Mouse (Mus musculus): Measurements from ENCODE around the gene Gm12184. TPM values are rescaled to one million over a fixed set of nuclear protein-coding genes. Genes with fewer than 3 reads are reported as not detected.

The Gm12184 gene
- polyA plus RNA-seq, 1 experiment from 2014 or later = 4.5 TPM

- no peak overlapping the region for H3K27ac ChIP-seq (ENCODE audit: low read length)
- no peaks in the 10 kb centered on the region for H3K27me3 ChIP-seq (ENCODE audit: control insufficient read depth, insufficient read depth, low read length)
- H3K9ac ChIP-seq (replicated peaks; ENCODE audit: low read depth, low read length) = 0 out of 2 replicates have a peak overlapping the region, but pooled peaks have one; percentile 21
- peak; percentile 70; the same call in 1 of the 2 replicates for ATAC-seq (ENCODE audit: insufficient number of reproducible peaks, insufficient read depth, low FRiP score, low read depth)
- H3K36me3 ChIP-seq (ENCODE audit: control insufficient read depth, insufficient read depth, low read length) = no peaks in the 10 kb centered on the region
- peak overlapping the region; percentile 47 for H3K4me2 ChIP-seq (replicated peaks; ENCODE audit: low read depth, low read length)
- H3K9me3 ChIP-seq (ENCODE audit: control insufficient read depth, low read depth, low read length) = no peaks in the 10 kb centered on the region
- H3K4me1 ChIP-seq (ENCODE audit: control insufficient read depth, insufficient read depth, low read length) = no peaks in the 10 kb centered on the region
- H3K4me3 ChIP-seq (ENCODE audit: low read depth, low read length) = peak overlapping the region; percentile 33; the same call in 1 of the 2 replicates
- 51% methylated on average over 10 of the region's 10 CpGs for WGBS
Observed at GRCm38 (mm10) chr11:48787455-48788211, 38.8 kb downstream of the Gm12184 start.

DNA sequence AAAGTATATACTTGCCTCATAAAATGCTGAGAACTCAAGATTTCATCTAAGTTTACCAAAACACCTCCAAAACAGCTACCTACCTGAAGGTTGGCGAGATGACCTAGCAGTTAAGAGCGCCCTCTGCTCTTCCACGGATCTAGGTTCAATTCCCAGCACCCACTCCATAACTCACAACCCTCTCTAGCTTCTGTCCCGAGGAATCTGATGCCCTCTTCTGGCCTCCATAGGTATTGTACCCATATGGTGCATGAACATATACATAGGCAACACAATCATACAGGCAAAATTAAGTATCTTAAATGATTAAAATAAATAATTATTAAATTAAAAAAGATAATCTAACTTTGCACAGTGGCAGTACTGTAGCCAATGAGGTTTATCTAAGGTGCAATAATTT lies 44.2 kb downstream of the Gm12184 start:
- Histone ChIP-seq H3K4me1 (ENCODE audit: control insufficient read depth, insufficient read depth, low read length) (no peaks in the 10 kb centered on the region), H3K27ac (ENCODE audit: low read length) (no peak overlapping the region), H3K4me3 (ENCODE audit: low read depth, low read length) (no peak overlapping the region), H3K27me3 (ENCODE audit: control insufficient read depth, insufficient read depth, low read length) (no peaks in the 10 kb centered on the region), H3K36me3 (ENCODE audit: control insufficient read depth, insufficient read depth, low read length) (no peaks in the 10 kb centered on the region), H3K9ac (replicated peaks; ENCODE audit: low read depth, low read length) (no peak overlapping the region), H3K9me3 (ENCODE audit: control insufficient read depth, low read depth, low read length) (no peaks in the 10 kb centered on the region), H3K4me2 (replicated peaks; ENCODE audit: low read depth, low read length) (no peak overlapping the region)
- ATAC-seq (ENCODE audit: insufficient number of reproducible peaks, insufficient read depth, low FRiP score, low read depth) = no peak
- 86% methylated on average over 4 of the region's 4 CpGs for WGBS

GRCm38 (mm10) chr11:48779450-48779849 lies 47.0 kb downstream of the Gm12184 start:
- Histone ChIP-seq H3K4me3 (ENCODE audit: low read depth, low read length) (no peak overlapping the region), H3K27ac (ENCODE audit: low read length) (no peak overlapping the region), H3K36me3 (ENCODE audit: control insufficient read depth, insufficient read depth, low read length) (no peaks in the 10 kb centered on the region), H3K9me3 (ENCODE audit: control insufficient read depth, low read depth, low read length) (no peaks in the 10 kb centered on the region), H3K27me3 (ENCODE audit: control insufficient read depth, insufficient read depth, low read length) (no peaks in the 10 kb centered on the region), H3K9ac (replicated peaks; ENCODE audit: low read depth, low read length) (no peak overlapping the region), H3K4me2 (replicated peaks; ENCODE audit: low read depth, low read length) (no peak overlapping the region), H3K4me1 (ENCODE audit: control insufficient read depth, insufficient read depth, low read length) (0 out of 2 replicates have a peak, but pooled peaks cover 2% of the 10 kb centered on the region)
- no peak for ATAC-seq (ENCODE audit: insufficient number of reproducible peaks, insufficient read depth, low FRiP score, low read depth)
- 38% methylated on average over 7 of the region's 7 CpGs for WGBS

DNA sequence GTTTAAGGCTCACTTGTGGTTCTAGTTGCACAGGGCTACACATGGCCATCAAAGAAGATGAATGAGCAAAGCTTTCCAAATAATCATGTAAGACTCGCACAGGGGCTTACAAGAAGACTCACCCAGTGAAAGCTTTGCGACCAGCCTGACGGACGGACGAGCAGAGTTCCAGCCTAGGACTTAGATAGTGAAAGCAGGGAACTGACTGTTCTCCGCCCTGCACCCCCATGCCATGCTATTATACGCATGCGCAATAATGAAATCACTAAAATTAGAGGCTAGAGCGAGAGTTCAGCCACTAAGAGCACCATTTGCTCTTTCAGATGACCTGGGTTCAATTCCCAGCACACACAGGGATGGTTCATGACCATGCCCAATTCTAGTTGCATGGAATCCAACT lies 49.2 kb downstream of the Gm12184 start:
- ATAC-seq (ENCODE audit: insufficient number of reproducible peaks, insufficient read depth, low FRiP score, low read depth) = no peak
- H3K4me3 ChIP-seq (ENCODE audit: low read depth, low read length) = no peak overlapping the region
- 0 out of 2 replicates have a peak, but pooled peaks cover 3% of the 10 kb centered on the region for H3K4me1 ChIP-seq (ENCODE audit: control insufficient read depth, insufficient read depth, low read length)
- H3K27ac ChIP-seq (ENCODE audit: low read length) = no peak overlapping the region
- no peaks in the 10 kb centered on the region for H3K36me3 ChIP-seq (ENCODE audit: control insufficient read depth, insufficient read depth, low read length)
- 78% methylated on average over 9 of the region's 9 CpGs for WGBS
- H3K9me3 ChIP-seq (ENCODE audit: control insufficient read depth, low read depth, low read length) = no peaks in the 10 kb centered on the region
- H3K27me3 ChIP-seq (ENCODE audit: control insufficient read depth, insufficient read depth, low read length) = no peaks in the 10 kb centered on the region
- no peak overlapping the region for H3K4me2 ChIP-seq (replicated peaks; ENCODE audit: low read depth, low read length)
- H3K9ac ChIP-seq (replicated peaks; ENCODE audit: low read depth, low read length) = no peak overlapping the region

GRCm38 (mm10) chr11:48776664-48777063 lies 49.8 kb downstream of the Gm12184 start:
- no peaks in the 10 kb centered on the region for H3K27me3 ChIP-seq (ENCODE audit: control insufficient read depth, insufficient read depth, low read length)
- H3K4me2 ChIP-seq (replicated peaks; ENCODE audit: low read depth, low read length) = no peak overlapping the region
- H3K27ac ChIP-seq (ENCODE audit: low read length) = no peak overlapping the region
- H3K9me3 ChIP-seq (ENCODE audit: control insufficient read depth, low read depth, low read length) = no peaks in the 10 kb centered on the region
- no peak overlapping the region for H3K4me3 ChIP-seq (ENCODE audit: low read depth, low read length)
- no peaks in the 10 kb centered on the region for H3K36me3 ChIP-seq (ENCODE audit: control insufficient read depth, insufficient read depth, low read length)
- 0 out of 2 replicates have a peak, but pooled peaks cover 3% of the 10 kb centered on the region for H3K4me1 ChIP-seq (ENCODE audit: control insufficient read depth, insufficient read depth, low read length)
- ATAC-seq (ENCODE audit: insufficient number of reproducible peaks, insufficient read depth, low FRiP score, low read depth) = no peak
- H3K9ac ChIP-seq (replicated peaks; ENCODE audit: low read depth, low read length) = no peak overlapping the region
- 42% methylated on average over 9 of the region's 9 CpGs for WGBS

GRCm38 (mm10) chr11:48775483-48775882 lies 51.0 kb downstream of the Gm12184 start:
- Histone ChIP-seq H3K4me1 (ENCODE audit: control insufficient read depth, insufficient read depth, low read length) (0 out of 2 replicates have a peak, but pooled peaks cover 3% of the 10 kb centered on the region), H3K4me2 (replicated peaks; ENCODE audit: low read depth, low read length) (0 out of 2 replicates have a peak overlapping the region, but pooled peaks have one; percentile 12), H3K9me3 (ENCODE audit: control insufficient read depth, low read depth, low read length) (no peaks in the 10 kb centered on the region), H3K27ac (ENCODE audit: low read length) (no peak overlapping the region), H3K4me3 (ENCODE audit: low read depth, low read length) (no peak overlapping the region), H3K9ac (replicated peaks; ENCODE audit: low read depth, low read length) (no peak overlapping the region), H3K27me3 (ENCODE audit: control insufficient read depth, insufficient read depth, low read length) (no peaks in the 10 kb centered on the region), H3K36me3 (ENCODE audit: control insufficient read depth, insufficient read depth, low read length) (no peaks in the 10 kb centered on the region)
- no peak for ATAC-seq (ENCODE audit: insufficient number of reproducible peaks, insufficient read depth, low FRiP score, low read depth)
- WGBS = 2% methylated on average over 7 of the region's 7 CpGs

Other genes with a start within 250 kb of the Gm12184 start
- 984 TPM in 2 replicates for gene Rack1, start 26.3 kb downstream of the Gm12184 start, polyA plus RNA-seq (2014; fragmentation: Nextera tagmentation; extraction: Ambion mirVana)
- 5.8 and 6.2 TPM in 2 replicates for gene Trim41, start 9.3 kb downstream of the Gm12184 start, polyA plus RNA-seq (2014; fragmentation: Nextera tagmentation; extraction: Ambion mirVana)
- 1.4 and 2.1 TPM in 2 replicates for gene Trim7, start 515 bp downstream of the Gm12184 start, polyA plus RNA-seq (2014; fragmentation: Nextera tagmentation; extraction: Ambion mirVana)
- 12.9 and 13.2 TPM in 2 replicates for gene Irgm1, start 45.0 kb upstream of the Gm12184 start, polyA plus RNA-seq (2014; fragmentation: Nextera tagmentation; extraction: Ambion mirVana)
- 0.12 and 0.28 TPM in 2 replicates for gene Gm5431, start 75.6 kb upstream of the Gm12184 start, polyA plus RNA-seq (2014; fragmentation: Nextera tagmentation; extraction: Ambion mirVana)
- gene Psme2b, start 119.5 kb upstream of the Gm12184 start, polyA plus RNA-seq (2014; fragmentation: Nextera tagmentation; extraction: Ambion mirVana) = 3.8 TPM in 2 replicates
- gene Olfr56, start 152.2 kb upstream of the Gm12184 start, polyA plus RNA-seq (2014; fragmentation: Nextera tagmentation; extraction: Ambion mirVana) = 0.21 TPM in 1 of 2 replicates, not detected in the other
- gene 9930111J21Rik1, start 152.7 kb upstream of the Gm12184 start, polyA plus RNA-seq (2014; fragmentation: Nextera tagmentation; extraction: Ambion mirVana) = 0.67 and 0.73 TPM in 2 replicates
- not detected in 2 replicates for gene Gm12185, start 165.6 kb upstream of the Gm12184 start, polyA plus RNA-seq (2014; fragmentation: Nextera tagmentation; extraction: Ambion mirVana)
- 1.0 and 1.4 TPM in 2 replicates for gene Tgtp1, start 167.5 kb upstream of the Gm12184 start, polyA plus RNA-seq (2014; fragmentation: Nextera tagmentation; extraction: Ambion mirVana)
- gene 9930111J21Rik2, start 224.6 kb upstream of the Gm12184 start, polyA plus RNA-seq (2014; fragmentation: Nextera tagmentation; extraction: Ambion mirVana) = 0.81 and 1.2 TPM in 2 replicates
- 0.10 TPM in 1 of 2 replicates, not detected in the other for gene Tgtp2, start 237.6 kb upstream of the Gm12184 start, polyA plus RNA-seq (2014; fragmentation: Nextera tagmentation; extraction: Ambion mirVana)
- gene Ifi47, start 249.9 kb upstream of the Gm12184 start, polyA plus RNA-seq (2014; fragmentation: Nextera tagmentation; extraction: Ambion mirVana) = 1.6 and 2.2 TPM in 2 replicates